Mouse (Mus musculus): ENCODE data around the gene Ptgis. TPM values are rescaled to one million over a fixed set of nuclear protein-coding genes. Genes with fewer than 3 reads are reported as not detected.

Ptgis gene
- polyA plus RNA-seq, 1 experiment from 2014 or later: 17.7 TPM

DNA sequence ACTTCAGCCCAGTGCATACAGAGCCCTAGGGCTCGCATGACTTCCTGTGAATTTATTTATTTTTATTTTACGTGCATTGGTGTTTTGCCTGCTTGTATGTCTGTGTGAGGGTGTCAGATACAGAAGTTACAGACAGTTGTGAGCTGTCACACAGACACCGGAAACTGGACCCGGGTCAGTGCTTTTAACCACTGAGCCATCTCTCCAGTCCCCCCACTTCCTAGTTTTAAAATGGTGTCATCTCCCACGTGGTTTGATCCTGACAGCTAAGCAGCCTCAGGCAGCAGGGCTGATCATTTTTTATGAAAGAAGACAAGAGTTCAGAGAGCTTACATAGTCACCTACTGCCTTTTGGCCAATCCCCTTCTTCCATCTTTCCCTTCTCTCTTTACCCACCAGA, 94.5 kb downstream of the Ptgis start:
- no peak overlapping the region for H3K27ac ChIP-seq
- 18% methylated on average over 5 of the region's 5 CpGs for WGBS
- no peaks in the 10 kb centered on the region for H3K27me3 ChIP-seq (ENCODE audit: insufficient read depth, low read length)
- no peak overlapping the region for H3K9ac ChIP-seq (ENCODE audit: low read depth, low read length)
- H3K9me3 ChIP-seq (replicated peaks; ENCODE audit: low read length): no peaks in the 10 kb centered on the region
- H3K4me3 ChIP-seq (replicated peaks; ENCODE audit: low read depth, low read length): no peak overlapping the region
- no peaks in the 10 kb centered on the region for H3K4me1 ChIP-seq (replicated peaks; ENCODE audit: insufficient read depth, low read length)
- ATAC-seq (replicated peaks; ENCODE audit: low FRiP score, low read depth) (0 out of 2 replicates have a peak, but pooled peaks have one; percentile 25), DNase-seq (ENCODE audit: low spot score) (no peak)
- H3K36me3 ChIP-seq (ENCODE audit: insufficient read depth, low read length): no peaks in the 10 kb centered on the region
- no peak for TF ChIP-seq CTCF (IDR thresholded peaks at IDR 0.05; ENCODE audit: low read depth)
- H3K4me2 ChIP-seq (ENCODE audit: low read length): no peak overlapping the region

DNA sequence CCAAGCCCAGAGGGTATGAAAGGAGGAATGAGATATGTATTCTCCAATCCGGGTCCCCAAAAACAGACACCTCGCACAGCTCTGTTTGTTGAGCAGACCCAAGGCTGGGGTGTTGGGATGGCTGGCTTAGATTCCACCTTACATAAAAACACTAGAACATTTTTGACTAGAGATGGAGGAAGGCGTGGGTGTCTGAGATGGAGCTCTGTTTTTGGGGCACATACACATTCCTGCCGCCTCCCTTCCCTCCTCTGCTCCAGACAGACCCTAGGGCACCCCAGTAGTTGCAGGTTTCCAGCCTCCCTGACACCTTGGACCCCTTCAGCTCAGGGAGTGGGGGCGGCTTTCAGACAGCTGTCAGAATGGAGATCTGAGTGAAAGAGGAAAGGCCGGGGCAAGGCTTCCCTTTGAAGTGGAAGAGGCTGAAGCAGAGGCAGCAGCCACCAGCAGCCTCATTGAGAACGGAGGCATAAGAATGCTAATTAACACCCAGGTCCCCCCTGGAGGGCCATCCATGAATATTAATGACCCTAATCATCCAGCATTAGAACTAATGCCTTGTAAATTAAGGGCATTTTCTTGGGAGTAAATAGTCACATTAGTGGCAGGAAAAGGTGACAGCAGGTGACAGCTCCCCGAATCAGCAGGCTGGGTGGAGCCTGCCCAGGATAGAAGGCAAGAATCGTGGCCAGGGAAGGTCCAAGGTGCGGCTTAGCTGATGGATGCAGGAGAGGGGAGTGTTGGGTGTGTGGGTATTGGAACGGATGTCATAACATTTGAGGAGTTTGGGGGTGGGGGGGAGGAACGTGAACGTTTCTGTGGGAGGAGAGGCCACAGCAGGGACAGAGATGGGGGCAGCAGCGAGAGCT, 95.7 kb downstream of the Ptgis start:
- Histone ChIP-seq H3K4me1 (replicated peaks; ENCODE audit: insufficient read depth, low read length) (no peaks in the 10 kb centered on the region), H3K4me3 (replicated peaks; ENCODE audit: low read depth, low read length) (no peak overlapping the region), H3K4me2 (ENCODE audit: low read length) (no peak overlapping the region), H3K27ac (no peak overlapping the region), H3K9ac (ENCODE audit: low read depth, low read length) (no peak overlapping the region), H3K9me3 (replicated peaks; ENCODE audit: low read length) (no peaks in the 10 kb centered on the region), H3K27me3 (ENCODE audit: insufficient read depth, low read length) (no peaks in the 10 kb centered on the region), H3K36me3 (ENCODE audit: insufficient read depth, low read length) (no peaks in the 10 kb centered on the region)
- no peak for TF ChIP-seq CTCF (IDR thresholded peaks at IDR 0.05; ENCODE audit: low read depth)
- no peak for DNase-seq (ENCODE audit: low spot score)
- ATAC-seq (replicated peaks; ENCODE audit: low FRiP score, low read depth): no peak
- 13% methylated on average over 14 of the region's 14 CpGs for WGBS

DNA sequence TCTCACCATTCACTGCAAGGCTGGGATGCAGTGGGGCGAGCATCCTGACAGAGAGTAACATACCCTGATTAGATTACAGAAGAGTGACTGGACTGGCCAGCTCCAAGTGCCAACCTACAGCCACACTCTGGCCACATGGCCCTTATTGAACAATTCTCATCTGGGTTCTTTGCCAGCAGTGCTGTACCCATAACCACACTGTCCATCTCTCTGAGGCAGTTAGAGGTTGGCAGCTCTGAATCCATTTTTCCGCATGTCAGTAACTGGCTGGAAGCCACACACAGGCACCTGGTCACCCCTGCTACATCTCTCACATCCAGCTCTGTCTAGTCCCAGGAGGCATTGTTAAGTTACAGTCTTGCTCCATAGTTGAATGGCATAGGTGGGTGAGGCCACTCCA, 96.5 kb downstream of the Ptgis start:
- Histone ChIP-seq H3K4me1 (replicated peaks; ENCODE audit: insufficient read depth, low read length) (no peaks in the 10 kb centered on the region), H3K4me3 (replicated peaks; ENCODE audit: low read depth, low read length) (no peak overlapping the region), H3K4me2 (ENCODE audit: low read length) (no peak overlapping the region), H3K27ac (no peak overlapping the region), H3K36me3 (ENCODE audit: insufficient read depth, low read length) (no peaks in the 10 kb centered on the region), H3K9ac (ENCODE audit: low read depth, low read length) (no peak overlapping the region), H3K9me3 (replicated peaks; ENCODE audit: low read length) (no peaks in the 10 kb centered on the region), H3K27me3 (ENCODE audit: insufficient read depth, low read length) (no peaks in the 10 kb centered on the region)
- ATAC-seq (replicated peaks; ENCODE audit: low FRiP score, low read depth) (no peak), DNase-seq (ENCODE audit: low spot score) (no peak)
- WGBS: 58% methylated on average over 2 of the region's 2 CpGs
- TF ChIP-seq CTCF (IDR thresholded peaks at IDR 0.05; ENCODE audit: low read depth): no peak

DNA sequence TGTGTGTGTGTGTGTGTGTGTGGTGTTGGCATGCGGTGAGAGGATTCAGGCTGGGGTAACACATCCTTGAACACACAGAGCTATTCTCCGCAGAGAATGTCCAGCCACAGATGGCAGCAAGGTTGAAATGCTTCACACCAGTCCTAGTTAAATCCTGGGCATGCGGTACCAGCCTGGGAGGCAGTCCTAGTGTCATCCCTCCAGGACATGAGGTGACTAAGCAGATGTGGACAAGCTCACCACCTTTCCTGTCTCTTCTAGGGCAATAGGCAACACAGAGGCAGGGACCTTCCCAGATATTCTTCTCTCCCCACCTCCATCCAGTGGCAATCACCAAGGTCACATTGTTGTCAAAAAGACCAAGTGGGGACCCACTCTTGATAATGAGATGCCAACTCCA, 98.1 kb downstream of the Ptgis start:
- Histone ChIP-seq H3K4me2 (ENCODE audit: low read length) (no peak overlapping the region), H3K4me1 (replicated peaks; ENCODE audit: insufficient read depth, low read length) (no peaks in the 10 kb centered on the region), H3K27me3 (ENCODE audit: insufficient read depth, low read length) (no peaks in the 10 kb centered on the region), H3K27ac (no peak overlapping the region), H3K4me3 (replicated peaks; ENCODE audit: low read depth, low read length) (no peak overlapping the region), H3K36me3 (ENCODE audit: insufficient read depth, low read length) (no peaks in the 10 kb centered on the region), H3K9me3 (replicated peaks; ENCODE audit: low read length) (no peaks in the 10 kb centered on the region), H3K9ac (ENCODE audit: low read depth, low read length) (no peak overlapping the region)
- no peak for TF ChIP-seq CTCF (IDR thresholded peaks at IDR 0.05; ENCODE audit: low read depth)
- no peak for ATAC-seq (replicated peaks; ENCODE audit: low FRiP score, low read depth)
- DNase-seq (ENCODE audit: low spot score): no peak
- WGBS: 97% methylated on average over 3 of the region's 3 CpGs

DNA sequence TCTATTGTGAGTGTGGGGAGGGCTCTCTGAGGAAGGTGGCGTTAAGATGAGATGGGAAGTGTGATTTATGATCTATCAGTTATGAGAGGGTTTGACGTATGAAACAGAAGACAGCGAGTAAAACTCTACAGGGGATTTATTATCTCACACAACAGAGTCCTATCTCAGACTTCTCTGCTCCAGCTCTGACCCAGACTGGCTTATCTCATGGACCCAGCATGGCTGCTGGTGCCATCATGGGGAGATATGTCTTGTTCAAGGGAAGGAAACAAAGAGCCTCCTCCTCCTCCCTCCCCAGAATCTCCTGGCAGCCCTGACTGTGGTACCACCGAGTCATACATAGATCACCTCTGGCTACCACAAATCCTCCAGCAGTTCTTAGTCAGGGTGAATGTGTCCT, 98.6 kb downstream of the Ptgis start:
- WGBS: 82% methylated on average over 4 of the region's 4 CpGs

More for the DNA sequence above, 98.6 kb downstream of the Ptgis start:
- H3K27me3 ChIP-seq (ENCODE audit: insufficient read depth, low read length): no peaks in the 10 kb centered on the region
- no peak overlapping the region for H3K4me2 ChIP-seq (ENCODE audit: low read length)
- DNase-seq (ENCODE audit: low spot score) (no peak), ATAC-seq (replicated peaks; ENCODE audit: low FRiP score, low read depth) (no peak)
- no peaks in the 10 kb centered on the region for H3K36me3 ChIP-seq (ENCODE audit: insufficient read depth, low read length)
- H3K4me3 ChIP-seq (replicated peaks; ENCODE audit: low read depth, low read length): no peak overlapping the region
- no peak for TF ChIP-seq CTCF (IDR thresholded peaks at IDR 0.05; ENCODE audit: low read depth)
- no peaks in the 10 kb centered on the region for H3K4me1 ChIP-seq (replicated peaks; ENCODE audit: insufficient read depth, low read length)
- H3K9me3 ChIP-seq (replicated peaks; ENCODE audit: low read length): no peaks in the 10 kb centered on the region
- no peak overlapping the region for H3K9ac ChIP-seq (ENCODE audit: low read depth, low read length)
- H3K27ac ChIP-seq: no peak overlapping the region

Other genes with a start within 250 kb of the Ptgis start
- 61.4 and 73.3 TPM in 2 replicates for gene Stau1, start 244.3 kb downstream of the Ptgis start, polyA plus RNA-seq (2015; fragmentation: Nextera tagmentation; extraction: Ambion mirVana)
- 33.3 and 37.9 TPM in 2 replicates for gene Ddx27, start 225.4 kb downstream of the Ptgis start, polyA plus RNA-seq (2015; fragmentation: Nextera tagmentation; extraction: Ambion mirVana)
- 10.7 and 11.8 TPM in 2 replicates for gene Znfx1, start 177.6 kb downstream of the Ptgis start, polyA plus RNA-seq (2015; fragmentation: Nextera tagmentation; extraction: Ambion mirVana)
- gene Kcnb1, start 50.4 kb downstream of the Ptgis start, polyA plus RNA-seq (2015; fragmentation: Nextera tagmentation; extraction: Ambion mirVana): 1.3 and 1.4 TPM in 2 replicates
- 19.5 and 22.6 TPM in 2 replicates for gene B4galt5, start 108.6 kb upstream of the Ptgis start, polyA plus RNA-seq (2015; fragmentation: Nextera tagmentation; extraction: Ambion mirVana)
- gene Slc9a8, start 181.1 kb upstream of the Ptgis start, polyA plus RNA-seq (2015; fragmentation: Nextera tagmentation; extraction: Ambion mirVana): 14.2 and 15.5 TPM in 2 replicates